Mouse (Mus musculus) midbrain, embryonic 10.5 days (tissue): Measurements from ENCODE around the gene Nup107. TPM values are rescaled to one million over a fixed set of nuclear protein-coding genes. Genes with fewer than 3 reads are reported as not detected.
"Not testable (repeated sequence)": the region's sequence is repeated elsewhere in the genome, so short reads cannot be mapped to it uniquely, and the experiment has no call there.

Experiments used
- DNase-seq: peaks from one replicate; pipeline ENCODE4 v3.0.0-alpha.2; 2017; ENCODE audit warnings: low spot score
- H3K27ac ChIP-seq: fragments of 300-500 bp; sonication (generic); replicated peaks from 2 replicates; pipeline ENCODE4 v1.5.1; 2016; ENCODE audit warnings: mild to moderate bottlenecking
- H3K27me3 ChIP-seq: fragments of 300-500 bp; sonication (generic); 2 replicates; pipeline ENCODE4 v1.6.1; 2016; ENCODE audit warnings: low read depth, mild to moderate bottlenecking; ENCODE audit not compliant: poor library complexity, severe bottlenecking
- H3K36me3 ChIP-seq: fragments of 300-500 bp; sonication (generic); 2 replicates; pipeline ENCODE4 v1.6.1; 2016; ENCODE audit warnings: mild to moderate bottlenecking, moderate library complexity
- H3K4me1 ChIP-seq: fragments of 300-500 bp; sonication (generic); 2 replicates; pipeline ENCODE4 v1.6.1; 2016
- H3K4me3 ChIP-seq: fragments of 300-500 bp; sonication (generic); 2 replicates; pipeline ENCODE4 v1.5.1; 2016; ENCODE audit warnings: mild to moderate bottlenecking, moderate library complexity
- H3K9me3 ChIP-seq: fragments of 300-500 bp; sonication (generic); replicated peaks from 2 replicates; pipeline ENCODE4 v1.6.1; 2016; ENCODE audit warnings: mild to moderate bottlenecking
- WGBS: fragments of 180-500 bp; shearing (Covaris S2); methylation state at CpG from one replicate; pipeline ENCODE4 v1.1.7; 2016; 5-methylcytosine and 5-hydroxymethylcytosine counted together
- polyA plus RNA-seq: library from polyadenylated mRNA; unstranded; fragments of >200 nt; fragmentation: Nextera tagmentation; extraction: Ambion mirVana; gene quantifications from 2 replicates; pipeline ENCODE4 v1.2.1, GENCODE M21; 2016

The Nup107 gene
- polyA plus RNA-seq, 1 experiment from 2014 or later: 104 TPM

DNA sequence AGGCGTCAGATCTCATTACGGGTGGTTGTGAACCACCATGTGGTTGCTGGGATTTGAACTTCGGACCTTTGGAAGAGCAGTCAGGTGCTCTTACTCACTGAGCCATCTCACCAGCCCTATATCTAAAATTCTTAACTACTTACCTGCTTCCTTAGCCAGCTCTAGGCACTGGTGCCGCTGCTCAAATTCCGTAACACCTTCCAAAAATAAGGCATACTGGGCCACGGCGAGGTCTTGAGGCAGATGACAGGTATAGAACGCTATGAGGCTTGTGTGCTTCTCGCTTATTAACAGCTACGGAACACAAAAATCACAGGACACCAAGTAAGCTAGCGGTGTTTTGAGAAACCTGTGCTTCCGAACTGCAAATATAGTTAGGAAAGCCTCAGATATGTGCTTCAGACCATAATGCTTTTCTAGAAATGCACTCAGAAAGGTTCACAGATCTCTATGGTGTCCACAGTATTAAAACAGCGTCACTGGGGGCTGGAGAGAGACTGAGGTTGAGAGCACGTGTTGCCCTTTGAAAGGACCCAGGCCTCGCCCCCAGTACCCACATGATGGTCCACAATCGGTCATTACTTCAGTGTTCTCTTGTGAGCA lies 28.8 kb downstream of the Nup107 start:
- Histone ChIP-seq H3K27me3 (no peaks in the 10 kb centered on the region), H3K36me3 (peaks cover 99% of the 10 kb centered on the region), H3K27ac (no peak overlapping the region), H3K4me1 (no peaks in the 10 kb centered on the region), H3K9me3 (no peaks in the 10 kb centered on the region), H3K4me3 (no peak overlapping the region)
- DNase-seq: no peak
- 95% methylated on average over 16 of the region's 16 CpGs for WGBS

DNA sequence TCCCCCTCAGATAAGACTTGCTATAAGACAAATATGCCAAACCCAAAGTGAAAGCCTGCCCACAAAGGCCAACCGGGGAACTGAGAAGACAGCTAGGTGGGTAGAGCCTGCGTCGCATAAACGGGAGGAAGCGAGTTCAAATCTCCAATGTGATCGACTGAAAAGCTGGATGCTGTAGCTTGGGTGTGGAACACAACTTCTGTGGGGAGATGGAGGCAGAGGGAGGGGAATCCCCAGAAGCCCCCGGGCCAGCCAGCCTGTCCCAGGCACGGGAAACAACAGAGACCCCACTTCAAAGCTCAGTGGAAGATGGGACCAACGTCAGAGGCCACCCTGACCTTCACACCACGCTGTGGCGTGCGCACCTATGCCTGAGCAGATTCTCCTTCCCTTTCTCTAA lies 29.5 kb downstream of the Nup107 start:
- no peak overlapping the region for H3K4me3 ChIP-seq
- no peaks in the 10 kb centered on the region for H3K4me1 ChIP-seq
- WGBS: 95% methylated on average over 12 of the region's 12 CpGs
- H3K9me3 ChIP-seq: no peaks in the 10 kb centered on the region
- H3K27me3 ChIP-seq: no peaks in the 10 kb centered on the region
- no peak overlapping the region for H3K27ac ChIP-seq
- no peak for DNase-seq
- H3K36me3 ChIP-seq: peaks cover 99% of the 10 kb centered on the region

DNA sequence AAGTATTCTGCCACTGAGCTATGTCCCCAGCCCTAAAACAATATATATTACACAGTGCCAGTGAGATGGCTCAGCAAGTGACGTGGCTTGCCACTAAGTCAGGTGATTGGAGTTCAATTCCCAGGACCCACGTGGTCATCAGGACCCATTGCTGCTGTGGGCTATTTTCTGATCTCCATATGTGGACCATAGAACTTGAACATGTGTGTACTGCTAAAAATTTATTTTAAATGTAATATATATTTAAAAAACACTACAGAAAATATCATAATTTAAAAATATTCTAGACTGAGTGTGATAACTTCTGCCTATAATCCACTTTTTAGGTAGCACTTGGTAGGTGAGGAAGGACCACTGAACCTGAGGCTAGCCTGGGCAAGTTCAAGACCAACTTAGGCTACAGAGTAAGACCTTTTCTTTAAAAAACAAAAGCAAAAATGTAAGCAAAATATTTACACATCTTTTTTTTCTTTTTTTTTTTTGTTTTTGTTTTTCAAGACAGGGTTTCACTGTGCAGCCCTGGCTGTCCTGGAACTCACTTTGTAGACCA lies 30.1 kb downstream of the Nup107 start:
- DNase-seq: no peak
- Histone ChIP-seq H3K4me3 (no peak overlapping the region), H3K36me3 (peaks cover 99% of the 10 kb centered on the region), H3K9me3 (no peaks in the 10 kb centered on the region), H3K4me1 (no peaks in the 10 kb centered on the region), H3K27ac (no peak overlapping the region), H3K27me3 (no peaks in the 10 kb centered on the region)
- WGBS: 95% methylated on average over 2 of the region's 2 CpGs

DNA sequence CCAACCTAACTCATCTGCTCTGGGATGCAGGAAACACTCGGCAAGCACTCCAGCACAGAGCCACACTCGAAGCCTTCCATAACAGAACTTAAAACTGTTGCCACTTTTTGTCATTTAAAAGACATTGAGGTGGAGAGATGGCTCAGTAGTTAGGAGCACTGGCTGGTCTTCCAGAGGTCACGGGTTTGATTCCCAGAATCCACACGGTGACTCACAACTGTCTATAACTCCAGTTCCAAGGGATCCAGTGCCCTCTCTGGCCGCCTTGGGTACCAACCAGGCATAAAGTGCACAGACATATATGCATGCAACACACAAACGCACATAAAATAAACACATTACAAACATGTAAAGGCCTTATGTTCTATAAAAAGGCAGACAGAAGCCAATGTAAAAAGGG lies 31.0 kb downstream of the Nup107 start:
- WGBS: 95% methylated on average over 6 of the region's 6 CpGs
- Histone ChIP-seq H3K9me3 (no peaks in the 10 kb centered on the region), H3K4me1 (no peaks in the 10 kb centered on the region), H3K36me3 (peaks cover 99% of the 10 kb centered on the region), H3K27ac (no peak overlapping the region), H3K4me3 (no peak overlapping the region), H3K27me3 (no peaks in the 10 kb centered on the region)
- no peak for DNase-seq

DNA sequence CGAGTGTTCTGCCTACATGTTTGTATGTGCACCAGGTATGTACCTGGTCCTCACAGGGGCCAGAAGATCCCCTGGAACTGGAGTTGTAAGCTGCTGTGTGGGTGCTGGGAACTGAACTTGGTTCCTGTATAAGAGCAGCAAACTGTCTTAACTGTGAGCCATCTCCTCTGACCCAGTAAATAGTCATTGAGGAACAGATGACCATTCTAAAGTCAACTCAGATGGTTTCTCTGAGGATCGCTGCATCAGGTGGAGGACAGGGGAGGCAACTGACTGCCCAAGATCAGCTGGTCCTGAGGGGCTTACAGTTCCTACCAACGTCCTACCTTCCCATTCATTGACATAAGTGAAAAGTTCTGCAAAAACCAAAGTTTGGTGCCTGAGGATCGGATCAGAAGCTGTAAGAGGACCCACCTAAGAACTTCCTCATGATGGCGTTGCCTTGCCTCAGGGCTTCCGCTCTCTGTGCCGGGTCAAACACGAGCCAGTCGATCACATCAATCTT lies 31.6 kb downstream of the Nup107 start:
- DNase-seq: no peak
- Histone ChIP-seq H3K27me3 (no peaks in the 10 kb centered on the region), H3K27ac (no peak overlapping the region), H3K9me3 (no peaks in the 10 kb centered on the region), H3K4me3 (no peak overlapping the region), H3K4me1 (no peaks in the 10 kb centered on the region), H3K36me3 (peaks cover 99% of the 10 kb centered on the region)
- 95% methylated on average over 9 of the region's 9 CpGs for WGBS

DNA sequence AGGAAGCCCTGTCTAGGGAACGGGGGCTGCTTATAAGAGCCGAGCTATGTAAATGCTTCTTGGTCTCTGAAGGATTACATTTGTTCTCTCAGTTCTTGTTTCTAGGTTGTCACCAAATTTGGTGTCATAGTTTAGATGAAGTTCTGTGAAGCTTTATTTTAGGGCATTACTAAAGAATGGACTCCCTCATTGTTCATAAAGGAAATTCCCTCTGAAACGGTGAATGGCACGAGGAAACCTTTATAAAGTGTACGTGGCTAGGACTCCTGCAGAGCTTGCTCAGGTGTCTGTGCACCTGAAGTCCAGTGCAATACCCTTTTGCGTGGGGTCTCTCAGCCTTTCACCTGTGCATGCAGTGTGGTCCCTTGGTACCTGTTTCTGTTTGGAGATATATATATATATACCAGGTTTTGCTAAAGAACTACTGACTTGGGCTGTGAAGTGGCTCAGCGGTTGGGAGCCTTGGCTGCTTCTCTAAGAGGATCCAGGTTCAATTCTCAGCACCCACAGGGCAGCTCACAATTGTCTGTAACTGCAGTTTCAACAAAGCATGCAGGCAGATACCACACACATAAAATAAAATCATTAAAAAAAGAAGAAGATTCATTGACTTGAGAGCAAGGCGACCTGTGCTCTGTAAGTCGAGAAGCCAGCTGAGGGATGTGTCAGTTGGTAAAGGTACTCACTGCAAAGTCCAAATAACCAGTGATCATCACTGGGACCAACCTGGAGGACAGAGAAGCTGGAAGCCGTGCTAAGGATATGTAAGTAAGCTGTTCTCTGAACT lies 32.5 kb downstream of the Nup107 start:
- WGBS: 95% methylated on average over 10 of the region's 10 CpGs
- H3K4me3 ChIP-seq: no peak overlapping the region
- no peak overlapping the region for H3K27ac ChIP-seq
- DNase-seq: no peak
- no peaks in the 10 kb centered on the region for H3K9me3 ChIP-seq
- H3K27me3 ChIP-seq: no peaks in the 10 kb centered on the region
- H3K36me3 ChIP-seq: peaks cover 99% of the 10 kb centered on the region
- H3K4me1 ChIP-seq: no peaks in the 10 kb centered on the region

DNA sequence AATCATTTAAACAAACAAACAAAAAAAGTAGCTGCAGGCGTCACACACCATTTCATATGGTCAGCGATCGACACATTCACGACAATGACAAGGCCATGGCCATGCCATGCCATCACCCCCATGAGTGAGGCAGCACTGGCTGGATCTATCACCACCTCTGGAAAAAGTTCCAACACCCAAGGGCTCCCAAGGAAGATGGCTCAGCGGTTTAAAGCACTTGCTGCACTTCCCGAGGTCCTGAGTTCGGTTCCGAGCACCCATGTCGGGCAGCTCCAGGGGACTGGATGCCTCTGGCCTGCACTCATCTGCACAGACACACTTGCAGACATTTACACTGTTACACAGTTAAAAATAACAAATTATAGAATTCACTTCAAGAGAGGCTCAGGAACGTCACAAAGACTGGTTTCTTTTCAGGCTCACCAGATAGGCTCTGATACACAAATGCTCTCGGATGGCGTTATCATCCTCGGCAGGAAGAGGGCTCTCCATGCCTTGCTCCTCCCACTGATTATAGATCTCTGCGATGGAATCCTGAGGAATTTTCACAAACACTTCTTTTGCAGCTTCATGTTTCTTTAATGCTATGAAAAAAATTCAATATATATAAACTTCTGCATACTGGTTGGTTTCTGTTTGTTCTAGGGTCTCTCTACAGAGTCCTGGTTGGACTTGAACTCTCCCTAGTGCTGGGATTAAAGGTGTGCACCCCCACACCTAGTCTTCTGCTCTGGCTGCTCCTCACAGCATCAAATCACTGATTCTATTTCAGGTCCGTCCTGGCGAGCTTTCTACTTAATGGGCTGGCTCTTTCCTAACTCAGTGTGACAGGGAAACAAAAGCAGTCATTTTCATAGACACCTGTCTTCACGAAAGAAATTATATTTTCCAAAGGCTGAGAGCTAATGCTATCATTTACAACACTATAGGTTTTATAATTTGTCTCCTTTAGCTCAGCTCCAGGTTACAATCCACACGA lies 33.5 kb downstream of the Nup107 start:
- Histone ChIP-seq H3K4me1 (no peaks in the 10 kb centered on the region), H3K27ac (no peak overlapping the region), H3K36me3 (peaks cover 99% of the 10 kb centered on the region), H3K9me3 (no peaks in the 10 kb centered on the region), H3K4me3 (no peak overlapping the region), H3K27me3 (no peaks in the 10 kb centered on the region)
- DNase-seq: no peak
- WGBS: 92% methylated on average over 18 of the region's 18 CpGs

DNA sequence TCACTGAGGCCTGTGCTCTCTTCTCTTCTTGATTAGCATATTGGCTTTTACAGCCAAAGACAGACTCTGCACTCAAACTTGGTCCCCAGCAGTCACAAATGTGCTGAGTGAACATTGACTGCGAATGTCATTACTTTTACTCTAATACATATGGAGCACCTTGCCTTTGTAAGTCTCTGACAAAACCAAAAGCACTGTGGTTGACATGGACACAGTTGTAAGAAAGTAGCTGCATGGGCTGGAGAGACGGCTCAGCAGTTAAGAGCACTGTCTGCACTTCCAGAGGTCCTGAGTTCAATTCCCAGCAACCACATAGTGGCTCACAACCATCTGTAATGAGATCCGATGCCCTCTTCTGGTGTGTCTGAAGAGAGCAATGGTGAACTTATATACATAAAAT lies 34.2 kb downstream of the Nup107 start:
- H3K4me3 ChIP-seq, H3K4me1 ChIP-seq, DNase-seq, H3K27ac ChIP-seq, H3K27me3 ChIP-seq, H3K9me3 ChIP-seq: not testable (repeated sequence)
- 90% methylated on average over 3 of the region's 3 CpGs for WGBS
- peaks cover 95% of the 10 kb centered on the region for H3K36me3 ChIP-seq

DNA sequence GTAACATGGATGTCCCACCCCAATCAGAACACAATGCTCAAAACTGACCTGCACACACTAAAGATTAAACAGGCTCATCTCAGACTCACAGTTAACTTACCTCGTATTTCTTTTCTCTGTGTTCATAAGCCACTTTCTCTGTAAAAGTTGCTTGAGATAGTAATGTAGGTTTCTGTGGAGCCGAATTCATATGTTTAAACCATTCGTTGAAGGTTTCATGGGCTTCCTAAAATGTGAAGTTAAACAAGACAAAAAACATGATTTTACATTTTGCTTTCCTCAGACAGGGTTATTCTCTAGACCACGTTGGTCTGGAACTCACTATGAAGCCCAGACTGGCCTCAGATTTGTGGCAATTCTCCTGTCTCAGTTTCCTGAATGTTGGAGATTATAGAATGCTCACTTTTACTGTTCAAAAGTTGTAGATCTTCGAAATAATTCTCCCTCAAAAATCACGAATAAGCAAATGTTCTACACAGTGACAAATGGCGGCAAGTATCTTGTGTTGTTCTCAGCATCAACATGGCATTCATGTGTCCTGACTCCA lies 34.6 kb downstream of the Nup107 start:
- Histone ChIP-seq H3K36me3 (peaks cover 95% of the 10 kb centered on the region), H3K27ac (no peak overlapping the region), H3K4me3 (no peak overlapping the region), H3K9me3 (no peaks in the 10 kb centered on the region), H3K27me3 (no peaks in the 10 kb centered on the region), H3K4me1 (no peaks in the 10 kb centered on the region)
- no peak for DNase-seq
- 97% methylated on average over 7 of the region's 7 CpGs for WGBS

DNA sequence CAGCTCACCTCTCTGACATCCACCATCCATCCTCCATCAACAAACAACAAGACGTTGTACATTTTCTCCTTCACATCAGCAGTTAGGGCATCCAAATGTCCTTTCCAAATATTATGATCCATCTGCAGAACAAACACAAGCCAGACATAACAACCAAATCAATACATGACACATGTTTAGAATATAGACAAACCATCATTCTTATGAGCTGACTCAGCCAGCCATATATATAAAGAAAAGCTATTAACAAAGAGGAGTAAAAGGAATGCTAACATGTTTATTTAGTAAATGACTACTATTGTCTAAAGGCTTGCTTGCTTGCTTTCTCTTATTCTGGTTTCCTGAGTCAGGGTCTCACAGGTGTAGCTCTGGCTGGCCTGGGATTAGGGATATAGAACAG lies 35.2 kb downstream of the Nup107 start:
- no peak for DNase-seq
- Histone ChIP-seq H3K36me3 (peaks cover 95% of the 10 kb centered on the region), H3K27me3 (no peaks in the 10 kb centered on the region), H3K4me1 (no peaks in the 10 kb centered on the region), H3K9me3 (no peaks in the 10 kb centered on the region), H3K27ac (no peak overlapping the region), H3K4me3 (no peak overlapping the region)
- 93% methylated on average over 1 of the region's 1 CpGs for WGBS

DNA sequence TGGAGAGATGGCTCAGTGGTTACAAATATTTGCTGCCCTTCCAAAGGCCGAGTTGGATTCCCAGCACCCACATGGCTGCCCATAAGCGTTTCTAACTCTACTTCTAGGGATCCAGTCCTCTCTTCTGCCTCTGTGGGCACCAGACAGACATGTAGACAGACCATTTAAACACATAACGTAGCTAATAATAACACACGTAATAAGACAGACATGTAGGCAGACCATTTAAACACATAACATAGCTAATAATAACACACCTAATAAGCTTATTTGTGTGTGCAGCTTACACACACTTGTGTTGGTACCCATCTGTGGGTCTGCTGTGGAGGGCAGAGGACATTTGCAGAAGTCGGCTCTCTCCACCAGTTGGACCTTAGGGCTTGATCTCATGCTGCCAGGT lies 35.7 kb downstream of the Nup107 start:
- no peaks in the 10 kb centered on the region for H3K4me1 ChIP-seq
- no peak overlapping the region for H3K27ac ChIP-seq
- no peaks in the 10 kb centered on the region for H3K27me3 ChIP-seq
- no peak overlapping the region for H3K4me3 ChIP-seq
- peaks cover 95% of the 10 kb centered on the region for H3K36me3 ChIP-seq
- WGBS: 93% methylated on average over 5 of the region's 5 CpGs
- no peak for DNase-seq
- no peaks in the 10 kb centered on the region for H3K9me3 ChIP-seq

DNA sequence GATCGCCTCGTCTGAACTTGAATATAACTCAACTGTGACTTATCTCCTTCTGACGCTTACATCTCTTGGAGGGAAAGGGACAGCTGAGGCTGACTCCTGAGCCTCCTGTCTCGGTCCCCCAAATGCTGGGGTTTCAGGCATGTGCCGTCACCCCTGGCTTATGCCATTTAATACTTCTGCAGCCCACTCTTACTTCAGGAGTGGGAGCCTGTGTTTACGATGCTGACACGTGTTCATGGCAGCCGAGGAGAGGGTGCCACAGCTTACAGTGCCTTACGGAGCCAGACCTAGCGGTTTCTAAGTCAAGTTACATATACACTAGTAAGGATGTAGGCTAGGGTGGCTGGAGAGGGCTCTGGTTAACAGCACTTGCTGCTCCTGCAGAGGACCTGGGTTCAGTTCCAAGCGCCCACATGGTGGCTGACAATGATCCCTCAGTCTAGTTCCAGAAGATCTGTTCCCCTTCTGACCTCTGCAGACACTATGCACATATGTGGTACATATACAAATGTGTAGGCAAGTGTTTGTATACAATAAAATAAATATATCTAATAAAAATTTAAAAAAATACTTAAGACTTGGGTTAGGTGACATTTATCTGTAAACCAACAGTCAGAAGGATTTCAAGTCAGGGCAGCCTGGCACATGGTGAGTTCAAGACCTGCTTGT lies 36.6 kb downstream of the Nup107 start:
- Histone ChIP-seq H3K4me3 (no peak overlapping the region), H3K27ac (no peak overlapping the region), H3K27me3 (no peaks in the 10 kb centered on the region), H3K36me3 (peaks cover 95% of the 10 kb centered on the region), H3K4me1 (no peaks in the 10 kb centered on the region), H3K9me3 (no peaks in the 10 kb centered on the region)
- DNase-seq: no peak
- 96% methylated on average over 11 of the region's 11 CpGs for WGBS
